Mouse (Mus musculus) gonadal fat pad, adult 2 months (tissue): ENCODE data around the gene Lingo4. TPM values are rescaled to one million over a fixed set of nuclear protein-coding genes. Genes with fewer than 3 reads are reported as not detected.

Experiments
- polyA plus RNA-seq: library from polyadenylated mRNA; depleted of rRNA; stranded (reverse); fragments of >200 nt; gene quantifications from 2 replicates; pipeline ENCODE4 v1.2.3, GENCODE M21; 2012; rRNA removed

The Lingo4 gene
- polyA plus RNA-seq, 1 experiment, result 0.04 TPM

Other genes with a start within 250 kb of the Lingo4 start
- gene Gm10696, start 220.3 kb upstream of the Lingo4 start, polyA plus RNA-seq, result not detected in 2 replicates
- gene Gm5286, start 201.8 kb upstream of the Lingo4 start, polyA plus RNA-seq, result not detected in 2 replicates
- gene Gm4778, start 134.5 kb upstream of the Lingo4 start, polyA plus RNA-seq, result not detected in 2 replicates
- gene Them4, start 88.4 kb upstream of the Lingo4 start, polyA plus RNA-seq, result 4.8 and 6.8 TPM in 2 replicates
- gene Them5, start 56.4 kb upstream of the Lingo4 start, polyA plus RNA-seq, result 0.09 and 0.16 TPM in 2 replicates
- 0.42 and 0.69 TPM in 2 replicates for gene C2cd4d, start 36.1 kb upstream of the Lingo4 start, polyA plus RNA-seq
- gene Rorc, start 25.7 kb upstream of the Lingo4 start, polyA plus RNA-seq, result 13.6 and 18.5 TPM in 2 replicates
- 1.3 and 2.0 TPM in 2 replicates for gene Tdrkh, start 14.8 kb downstream of the Lingo4 start, polyA plus RNA-seq
- gene Mrpl9, start 44.8 kb downstream of the Lingo4 start, polyA plus RNA-seq, result 28.0 and 29.0 TPM in 2 replicates
- gene Oaz3, start 45.4 kb downstream of the Lingo4 start, polyA plus RNA-seq, result 28.5 and 31.4 TPM in 2 replicates
- 0.09 and 0.49 TPM in 2 replicates for gene Celf3, start 79.8 kb downstream of the Lingo4 start, polyA plus RNA-seq
- 0.69 and 1.7 TPM in 2 replicates for gene Riiad1, start 81.8 kb downstream of the Lingo4 start, polyA plus RNA-seq
- 7.9 and 10.0 TPM in 2 replicates for gene Snx27, start 184.2 kb downstream of the Lingo4 start, polyA plus RNA-seq
- not detected in 2 replicates for gene Gm10972, start 244.6 kb downstream of the Lingo4 start, polyA plus RNA-seq